Mouse (Mus musculus) brain, embryonic 14.5 days (tissue): ENCODE data around the gene Kpna7.

Experiments used
- CTCF ChIP-seq: fragments of 200-500 bp; IDR thresholded peaks from 2 replicates; pipeline ENCODE4 v1.5.1; 2012; ENCODE audit warnings: inconsistent platforms, mild to moderate bottlenecking, moderate library complexity, borderline replicate concordance; ENCODE audit not compliant: insufficient read depth, insufficient read length; ENCODE audit errors: extremely low read depth
- POLR2A ChIP-seq: fragments of 200-500 bp; IDR thresholded peaks from 2 replicates; pipeline ENCODE4 v1.6.1; 2012; ENCODE audit warnings: mild to moderate bottlenecking, inconsistent platforms, borderline replicate concordance; ENCODE audit not compliant: poor library complexity, insufficient read depth, insufficient read length, severe bottlenecking; ENCODE audit errors: extremely low read depth

- TF ChIP-seq CTCF (no peak), POLR2A (no peak)
These were observed 125.6 kb downstream of the Kpna7 start for GRCm38 (mm10) chr5:144958271-144958670.
